Mouse (Mus musculus) liver, embryonic 14.5 days (tissue): Measurements from ENCODE around the gene Enah. TPM values are rescaled to one million over a fixed set of nuclear protein-coding genes. Genes with fewer than 3 reads are reported as not detected.

Experiments used
- ATAC-seq: fragments of 200-750 bp; cut with Nextera tagmentation; 2 replicates; pipeline ENCODE4 v1.8.0; 2017; ENCODE audit warnings: moderate number of reproducible peaks, mild to moderate bottlenecking, moderate library complexity; ENCODE audit not compliant: insufficient read depth
- DNase-seq, 3 experiments: peaks; one replicate each; pipeline ENCODE4 v3.0.0-alpha.2; 2012 to 2013; ENCODE audit warnings: low read depth in 3 of 3, low spot score in 3 of 3
- H3K27ac ChIP-seq: fragments of 300-500 bp; sonication (generic); 2 replicates; pipeline ENCODE4 v1.5.1; 2014; ENCODE audit warnings: moderate library complexity, mild to moderate bottlenecking, control low read depth, inconsistent platforms
- H3K27me3 ChIP-seq: fragments of 300-500 bp; sonication (generic); 2 replicates; pipeline ENCODE4 v1.6.1; 2014; ENCODE audit warnings: mild to moderate bottlenecking, low read length, moderate library complexity; ENCODE audit not compliant: control insufficient read depth, insufficient read depth
- H3K36me3 ChIP-seq: fragments of 300-500 bp; sonication (generic); replicated peaks from 2 replicates; pipeline ENCODE4 v1.6.1; 2014; ENCODE audit warnings: low read depth; ENCODE audit not compliant: control insufficient read depth, insufficient read depth
- H3K4me1 ChIP-seq, 2 experiments: fragments of 200-500 bp in 1 of 2; fragments of 300-500 bp in 1 of 2; sonication (generic) in 1 of 2; replicated peaks; 2 replicates each; pipeline ENCODE4 v1.6.1; 2012 to 2014; ENCODE audit warnings: antibody characterized with exemption in 1 of 2, inconsistent platforms in 1 of 2, low read length in 1 of 2; ENCODE audit not compliant: control insufficient read depth in 2 of 2, insufficient read depth in 2 of 2
- H3K4me2 ChIP-seq: fragments of 300-500 bp; sonication (generic); 2 replicates; pipeline ENCODE4 v1.6.1; 2014; ENCODE audit warnings: low read depth, mild to moderate bottlenecking, control low read depth, moderate library complexity
- H3K4me3 ChIP-seq, 2 experiments: fragments of 200-500 bp in 1 of 2; fragments of 300-500 bp in 1 of 2; sonication (generic) in 1 of 2; 2 replicates each; pipeline ENCODE4 v1.5.1; 2012 to 2014; ENCODE audit warnings: low read depth in 2 of 2, low read length in 2 of 2, mild to moderate bottlenecking in 2 of 2, control low read depth in 1 of 2, inconsistent platforms in 1 of 2, moderate library complexity in 1 of 2; ENCODE audit not compliant: insufficient read depth in 1 of 2
- H3K9ac ChIP-seq: fragments of 300-500 bp; sonication (generic); replicated peaks from 2 replicates; pipeline ENCODE4 v1.6.1; 2014; ENCODE audit warnings: mild to moderate bottlenecking, control low read depth, moderate library complexity
- H3K9me3 ChIP-seq: fragments of 300-500 bp; sonication (generic); 2 replicates; pipeline ENCODE4 v1.6.1; 2016; ENCODE audit warnings: low read length, mixed read lengths; ENCODE audit not compliant: control insufficient read depth
- CTCF ChIP-seq: IDR thresholded peaks from 2 replicates; pipeline ENCODE4 v1.5.1; 2016; ENCODE audit warnings: antibody characterized with exemption, low read depth, control low read depth
- EP300 ChIP-seq: IDR thresholded peaks from 2 replicates; pipeline ENCODE4 v1.6.1; 2016; ENCODE audit warnings: antibody characterized with exemption, low read depth
- WGBS: fragments of 180-500 bp; shearing (Covaris S2); extraction: QIAGEN DNeasy Blood & Tissue Kit; methylation state at CpG from one replicate; pipeline ENCODE4 v1.1.7; 2014; ENCODE audit not compliant: insufficient replicate concordance; 5-methylcytosine and 5-hydroxymethylcytosine counted together
- polyA plus RNA-seq, 2 experiments: library from polyadenylated mRNA; depleted of rRNA in 1 of 2; stranded (reverse) in 1 of 2; unstranded in 1 of 2; fragments of >200 nt; fragmentation: Nextera tagmentation in 1 of 2; extraction: Ambion mirVana in 1 of 2; gene quantifications; 2 replicates each; pipeline versions ENCODE4 v1.2.1 to v1.2.3; 2012 to 2014

Gene Enah
- polyA plus RNA-seq, 2 experiments = 0.44 to 0.99 TPM

DNA sequence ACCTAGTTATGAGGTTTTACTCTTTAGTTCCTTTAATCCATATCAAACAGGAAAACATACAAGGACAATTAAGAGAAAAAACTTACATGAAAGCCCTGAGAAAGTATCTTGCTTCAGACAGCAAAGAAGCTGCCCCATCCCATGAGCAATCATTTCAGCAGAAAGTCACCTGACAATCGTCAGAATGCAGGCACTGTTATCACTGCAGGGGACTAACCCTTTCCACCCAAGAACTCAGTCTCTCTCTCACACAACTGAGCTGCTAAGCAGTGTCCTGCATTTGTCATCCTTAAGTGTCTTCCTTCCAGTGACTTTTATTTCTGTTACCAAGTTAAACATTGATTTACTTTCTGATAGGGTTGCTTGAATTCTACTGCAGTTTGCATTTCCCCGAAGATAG is 82.7 kb downstream of the Enah start:
- H3K4me3 ChIP-seq = no peak overlapping the region
- no peak for TF ChIP-seq EP300
- no peaks in the 10 kb centered on the region for H3K27me3 ChIP-seq
- H3K9me3 ChIP-seq = no peaks in the 10 kb centered on the region
- H3K4me1 ChIP-seq = no peaks in the 10 kb centered on the region
- H3K4me2 ChIP-seq = no peak overlapping the region
- H3K36me3 ChIP-seq = no peaks in the 10 kb centered on the region
- ATAC-seq (no peak), DNase-seq (no peak)
- no peak overlapping the region for H3K9ac ChIP-seq
- H3K27ac ChIP-seq = no peak overlapping the region
- WGBS = 32% methylated on average over 2 of the region's 2 CpGs

DNA sequence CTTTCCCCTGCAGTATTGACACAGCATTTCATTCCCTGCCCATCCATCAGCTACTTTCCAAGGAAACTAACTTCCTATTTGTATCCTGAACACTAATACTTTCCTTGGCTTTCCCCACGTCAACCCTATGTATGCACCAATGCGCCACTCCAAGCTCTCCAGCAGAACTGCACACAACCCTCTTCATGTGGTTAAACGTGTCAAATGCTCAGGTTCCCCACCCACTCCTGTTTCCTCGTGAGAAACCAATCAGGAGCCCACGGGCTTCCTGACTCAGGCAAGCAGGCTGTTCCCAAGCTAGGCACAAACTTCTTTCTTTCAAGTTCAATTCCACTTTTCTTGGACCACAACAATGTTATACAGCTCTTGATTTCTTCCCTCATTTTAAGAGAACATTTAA is 91.4 kb downstream of the Enah start:
- H3K36me3 ChIP-seq = no peaks in the 10 kb centered on the region
- no peaks in the 10 kb centered on the region for H3K9me3 ChIP-seq
- WGBS = 23% methylated on average over 5 of the region's 5 CpGs
- no peaks in the 10 kb centered on the region for H3K27me3 ChIP-seq
- H3K4me2 ChIP-seq = no peak overlapping the region
- H3K4me1 ChIP-seq = no peaks in the 10 kb centered on the region
- no peak overlapping the region for H3K4me3 ChIP-seq
- no peak for TF ChIP-seq EP300
- TF ChIP-seq CTCF = no peak
- DNase-seq = no peak
- no peak for ATAC-seq
- no peak overlapping the region for H3K27ac ChIP-seq
- no peak overlapping the region for H3K9ac ChIP-seq

DNA sequence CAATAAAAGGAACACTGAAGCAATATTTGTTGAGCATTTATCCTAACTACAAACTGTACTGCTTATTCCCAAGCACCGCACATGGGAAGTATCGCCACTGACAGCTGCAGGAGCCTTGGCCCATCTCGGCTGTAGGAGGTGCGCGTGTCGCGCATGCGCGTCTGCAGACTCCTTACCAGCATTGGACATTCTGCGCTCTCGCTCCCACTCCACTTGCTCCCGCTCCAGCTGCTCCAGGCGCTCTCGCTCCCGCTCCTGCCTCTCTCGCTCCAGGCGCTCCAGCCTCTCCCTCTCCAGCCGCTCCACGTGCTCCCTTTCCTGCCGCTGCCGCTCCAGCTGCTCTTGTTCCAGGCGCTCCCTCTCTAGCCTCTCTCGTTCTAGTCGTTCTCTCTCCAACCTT is 96.4 kb downstream of the Enah start:
- H3K4me1 ChIP-seq = no peaks in the 10 kb centered on the region
- DNase-seq (no peak), ATAC-seq (no peak)
- H3K4me3 ChIP-seq = no peak overlapping the region
- no peak overlapping the region for H3K27ac ChIP-seq
- no peak overlapping the region for H3K9ac ChIP-seq
- 69% methylated on average over 24 of the region's 24 CpGs for WGBS
- no peak overlapping the region; the same call in 1 of the 2 replicates for H3K4me2 ChIP-seq
- no peak for TF ChIP-seq CTCF
- TF ChIP-seq EP300 = no peak
- H3K9me3 ChIP-seq = no peaks in the 10 kb centered on the region
- no peaks in the 10 kb centered on the region for H3K27me3 ChIP-seq
- no peaks in the 10 kb centered on the region for H3K36me3 ChIP-seq

DNA sequence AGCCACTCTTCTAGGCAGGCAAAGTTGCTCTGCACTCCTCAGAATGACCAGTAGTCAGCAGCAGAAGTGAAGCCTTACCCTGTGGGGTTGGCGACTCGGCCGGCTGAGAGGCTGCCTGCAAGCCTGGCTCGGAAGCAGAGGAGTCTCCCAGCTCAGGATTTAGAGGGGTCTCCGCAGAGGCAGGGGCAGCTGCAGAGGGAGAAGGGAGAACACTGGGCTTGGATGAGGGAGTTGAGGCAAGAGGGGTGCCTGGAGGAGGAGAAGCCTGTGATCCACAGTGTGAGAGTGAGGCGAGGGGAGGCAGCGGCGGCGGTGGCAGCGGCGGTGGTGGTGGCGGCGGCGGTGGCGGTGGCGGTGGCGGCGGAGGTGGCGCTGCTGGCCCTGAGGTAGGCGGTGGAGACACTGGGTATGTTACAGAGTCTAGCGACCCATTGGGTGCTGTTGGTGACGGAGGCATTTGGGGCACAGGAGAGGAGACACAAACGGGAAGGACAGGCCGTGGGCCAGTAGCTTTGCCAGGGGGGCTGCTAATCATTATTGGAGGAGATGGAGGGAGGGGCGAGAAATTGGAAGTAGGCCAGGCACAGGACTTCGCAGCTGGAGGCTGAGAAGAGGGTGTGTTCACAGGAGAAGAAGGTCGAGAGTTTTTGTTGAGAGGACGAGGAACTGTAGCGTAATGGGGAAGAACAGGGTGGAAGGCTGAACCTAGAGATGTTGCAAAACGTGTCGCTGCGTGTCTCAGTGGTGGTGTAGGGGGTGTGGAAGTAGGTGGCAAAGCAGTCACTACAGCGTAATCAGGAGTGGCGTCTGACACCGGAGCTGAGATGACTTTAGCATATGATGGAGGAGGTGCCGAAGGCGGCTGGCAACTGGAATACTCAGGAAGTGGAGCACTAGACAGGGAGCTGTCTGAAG is 98.0 kb downstream of the Enah start:
- H3K4me1 ChIP-seq = no peaks in the 10 kb centered on the region
- no peaks in the 10 kb centered on the region for H3K36me3 ChIP-seq
- peak overlapping the region; percentile 26 to 56 for H3K4me3 ChIP-seq
- H3K4me2 ChIP-seq = peak overlapping the region; percentile 56
- no peak overlapping the region for H3K27ac ChIP-seq
- peak in 1 of 3 experiments; percentile 10 for DNase-seq
- ATAC-seq = peak; percentile 50; the same call in 1 of the 2 replicates
- TF ChIP-seq EP300 = no peak
- TF ChIP-seq CTCF = peak; percentile 32; the same call in 1 of the 2 replicates
- H3K27me3 ChIP-seq = no peaks in the 10 kb centered on the region
- H3K9me3 ChIP-seq = no peaks in the 10 kb centered on the region
- no peak overlapping the region for H3K9ac ChIP-seq
- 51% methylated on average over 37 of the region's 37 CpGs for WGBS

DNA sequence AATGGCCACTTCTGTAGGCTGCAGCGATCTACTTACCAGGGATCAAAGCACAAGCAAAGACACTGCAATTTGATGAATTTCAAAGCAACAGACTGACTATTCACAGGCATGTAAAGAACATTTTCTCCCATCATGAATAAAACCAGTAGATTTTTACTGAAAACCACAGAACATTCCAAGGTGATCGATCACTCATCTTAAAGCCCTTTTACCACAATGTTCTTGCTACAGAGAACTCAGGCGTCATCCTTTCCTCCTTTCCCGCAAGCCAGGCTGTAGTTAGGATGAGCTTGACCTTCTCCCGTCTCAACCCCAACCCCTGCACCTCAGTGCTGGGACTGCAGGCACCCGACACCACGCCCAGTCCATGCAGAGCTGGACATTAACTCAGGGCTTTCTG is 107.9 kb downstream of the Enah start:
- Histone ChIP-seq H3K4me3 (no peak overlapping the region), H3K4me1 (no peaks in the 10 kb centered on the region), H3K9ac (no peak overlapping the region), H3K27ac (no peak overlapping the region), H3K27me3 (no peaks in the 10 kb centered on the region), H3K36me3 (no peaks in the 10 kb centered on the region), H3K9me3 (no peaks in the 10 kb centered on the region), H3K4me2 (no peak overlapping the region)
- 68% methylated on average over 7 of the region's 7 CpGs for WGBS
- DNase-seq (no peak), ATAC-seq (no peak)
- TF ChIP-seq EP300 (no peak), CTCF (no peak)
